Mouse (Mus musculus) bone marrow macrophage, adult 2 months (primary cell): Measurements from ENCODE around the gene Tbx2. TPM values are rescaled to one million over a fixed set of nuclear protein-coding genes. Genes with fewer than 3 reads are reported as not detected.

Experiments
- H3K27ac ChIP-seq: 2 replicates; pipeline ENCODE4 v1.5.1; 2012; ENCODE audit warnings: low read depth, low read length; ENCODE audit not compliant: insufficient read depth
- H3K4me1 ChIP-seq: 2 replicates; pipeline ENCODE4 v1.6.1; 2012; ENCODE audit warnings: low read length; ENCODE audit not compliant: control insufficient read depth, insufficient read depth
- H3K4me3 ChIP-seq: 2 replicates; pipeline ENCODE4 v1.5.1; 2012; ENCODE audit warnings: mild to moderate bottlenecking, low read length, moderate library complexity; ENCODE audit not compliant: insufficient read depth
- CTCF ChIP-seq: IDR thresholded peaks from 2 replicates; pipeline ENCODE4 v1.5.1; 2012; ENCODE audit warnings: low read depth, mild to moderate bottlenecking, low read length, moderate library complexity
- POLR2A ChIP-seq: IDR thresholded peaks from 2 replicates; pipeline ENCODE4 v1.6.1; 2012; ENCODE audit warnings: mild to moderate bottlenecking, low read depth, low read length, borderline replicate concordance
- polyA plus RNA-seq: library from polyadenylated mRNA; stranded (reverse); fragments of >200 nt; gene quantifications from 2 replicates; pipeline ENCODE4 v1.2.4, GENCODE M21; 2012; ENCODE audit not compliant: missing spikeins, insufficient read depth, insufficient read length

The Tbx2 gene
- polyA plus RNA-seq, 1 experiment, result 0.20 TPM

DNA sequence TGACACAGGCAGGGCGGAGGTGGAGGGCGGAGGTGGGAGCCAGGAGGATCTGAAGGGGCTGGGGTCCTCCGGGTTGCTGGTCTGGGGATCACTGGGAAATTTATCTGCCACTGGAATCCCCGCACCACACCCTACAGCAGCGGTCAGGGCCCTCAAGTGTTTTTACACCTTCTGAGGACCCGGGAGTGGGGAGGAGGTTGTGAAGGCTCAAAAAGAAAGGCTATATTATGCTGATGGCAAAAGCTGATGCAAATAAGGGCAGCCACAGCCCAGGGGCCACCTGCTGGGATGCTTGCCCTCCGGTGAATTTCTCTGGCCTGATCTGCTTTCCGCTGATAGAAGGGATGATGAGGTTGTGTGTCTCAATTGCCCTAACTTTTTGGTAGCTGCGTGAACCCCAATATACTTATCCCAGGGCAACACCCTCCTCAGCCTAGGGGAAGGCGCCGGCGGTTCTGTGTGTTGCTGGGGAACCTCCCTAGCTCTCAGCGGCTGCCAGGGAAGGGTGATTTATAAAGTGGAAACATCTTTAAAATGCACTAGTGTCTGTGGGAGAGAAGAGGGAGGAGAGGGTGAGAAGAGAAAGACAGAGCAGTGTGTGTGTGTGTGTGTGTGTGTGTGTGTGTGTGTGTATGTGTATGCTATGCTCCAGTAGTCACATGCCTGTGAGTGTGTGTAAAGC, 58.8 kb downstream of the Tbx2 start:
- Histone ChIP-seq H3K27ac (no peak overlapping the region), H3K4me1 (no peaks in the 10 kb centered on the region), H3K4me3 (no peak overlapping the region)
- TF ChIP-seq CTCF, result no peak
- no peak for TF ChIP-seq POLR2A

Other genes starting within 250 kb of the Tbx2 start
- gene Gm11444, start 17.8 kb downstream of the Tbx2 start, polyA plus RNA-seq, result not detected in 2 replicates
- not detected in 2 replicates for gene Tbx4, start 53.9 kb downstream of the Tbx2 start, polyA plus RNA-seq